Comparison of ENCODE assay signal across 8 mouse cellular contexts in genomic region chr4:148743414-148743844, GRCm38 (mm10).
DNase-seq lines count a peak whose midpoint lies in the region; ATAC-seq lines count a peak whose summit lies in the region.

No protein-coding gene starts in this region.

- no peak for DNase-seq in kidney, adult 18-20 months
- DNase-seq in left cerebral cortex, postnatal 10 days (ENCODE audit: extremely low spot score in 1 of 2, low spot score in 2 of 2): no peak
- DNase-seq in adrenal gland, postnatal 36 days: no peak

- no peak overlapping the region for H3K9ac ChIP-seq in kidney, embryonic 16.5 days (replicated peaks; ENCODE audit: low read length)
- 0 out of 2 replicates have a peak overlapping the region, but pooled peaks have one; percentile 65 for H3K9ac ChIP-seq in embryonic facial prominence, embryonic 13.5 days
- H3K9ac ChIP-seq in hindbrain, embryonic 15.5 days: no peak overlapping the region
- peak overlapping the region; percentile 73; the same call in 1 of the 2 replicates for H3K9ac ChIP-seq in neural tube, embryonic 13.5 days

- H3K4me2 ChIP-seq in kidney, embryonic 16.5 days (replicated peaks; ENCODE audit: low read depth, low read length): peak overlapping the region; percentile 91; the same call in 1 of the 2 replicates
- H3K4me2 ChIP-seq in embryonic facial prominence, embryonic 13.5 days: peak overlapping the region; percentile 83
- H3K4me2 ChIP-seq in hindbrain, embryonic 15.5 days: peak overlapping the region; percentile 94
- peak overlapping the region; percentile 79 for H3K4me2 ChIP-seq in neural tube, embryonic 13.5 days

- 24% methylated on average over 11 of the region's 11 CpGs for WGBS in kidney, embryonic 16.5 days
- 14% methylated on average over 11 of the region's 11 CpGs for WGBS in embryonic facial prominence, embryonic 13.5 days
- 16% methylated on average over 11 of the region's 11 CpGs for WGBS in hindbrain, embryonic 15.5 days
- WGBS in neural tube, embryonic 13.5 days: 15% methylated on average over 11 of the region's 11 CpGs

- no peaks in the 10 kb centered on the region for H3K9me3 ChIP-seq in kidney, embryonic 16.5 days (ENCODE audit: low read length)
- H3K9me3 ChIP-seq in embryonic facial prominence, embryonic 13.5 days: no peaks in the 10 kb centered on the region
- H3K9me3 ChIP-seq in hindbrain, embryonic 15.5 days: no peaks in the 10 kb centered on the region
- no peaks in the 10 kb centered on the region for H3K9me3 ChIP-seq in neural tube, embryonic 13.5 days

- peaks cover 16% of the 10 kb centered on the region for H3K4me1 ChIP-seq in kidney, embryonic 16.5 days (ENCODE audit: insufficient read depth, low read length)
- peaks cover 32% of the 10 kb centered on the region for H3K4me1 ChIP-seq in embryonic facial prominence, embryonic 13.5 days
- peaks cover 30% of the 10 kb centered on the region for H3K4me1 ChIP-seq in hindbrain, embryonic 15.5 days (replicated peaks)
- H3K4me1 ChIP-seq in neural tube, embryonic 13.5 days (replicated peaks): peaks cover 44% of the 10 kb centered on the region

- no peak overlapping the region for H3K27ac ChIP-seq in kidney, embryonic 16.5 days (ENCODE audit: low read length)
- H3K27ac ChIP-seq in embryonic facial prominence, embryonic 13.5 days: no peak overlapping the region
- H3K27ac ChIP-seq in hindbrain, embryonic 15.5 days (replicated peaks): 0 out of 2 replicates have a peak overlapping the region, but pooled peaks have one; percentile 33
- H3K27ac ChIP-seq in neural tube, embryonic 13.5 days (replicated peaks): peak overlapping the region; percentile 59

- H3K4me3 ChIP-seq in kidney, embryonic 16.5 days (ENCODE audit: low read length): no peak overlapping the region
- no peak overlapping the region for H3K4me3 ChIP-seq in embryonic facial prominence, embryonic 13.5 days
- H3K4me3 ChIP-seq in hindbrain, embryonic 15.5 days: no peak overlapping the region; the same call in 1 of the 2 replicates
- peak overlapping the region; percentile 44; the same call in 1 of the 2 replicates for H3K4me3 ChIP-seq in neural tube, embryonic 13.5 days

- H3K27me3 ChIP-seq in kidney, embryonic 16.5 days (ENCODE audit: insufficient read depth, low read length): 0 out of 2 replicates have a peak, but pooled peaks cover 8% of the 10 kb centered on the region
- peaks cover 70% of the 10 kb centered on the region for H3K27me3 ChIP-seq in embryonic facial prominence, embryonic 13.5 days
- peaks cover 25% of the 10 kb centered on the region for H3K27me3 ChIP-seq in hindbrain, embryonic 15.5 days
- peaks cover 40% of the 10 kb centered on the region for H3K27me3 ChIP-seq in neural tube, embryonic 13.5 days

- intact Hi-C loops in left cerebral cortex, postnatal 10 days (cut with DNase I): loop anchor here (5.0 kb wide), 1 partner anchor 329 kb away; no protein-coding TSS in a partner anchor

- no peaks in the 10 kb centered on the region for H3K36me3 ChIP-seq in kidney, embryonic 16.5 days (ENCODE audit: insufficient read depth, low read length)
- no peaks in the 10 kb centered on the region for H3K36me3 ChIP-seq in embryonic facial prominence, embryonic 13.5 days
- no peaks in the 10 kb centered on the region for H3K36me3 ChIP-seq in hindbrain, embryonic 15.5 days
- H3K36me3 ChIP-seq in neural tube, embryonic 13.5 days: no peaks in the 10 kb centered on the region

- no peak for ATAC-seq in kidney, embryonic 16.5 days (ENCODE audit: low FRiP score, low TSS enrichment)
- no peak for ATAC-seq in embryonic facial prominence, embryonic 13.5 days (ENCODE audit: insufficient number of reproducible peaks, insufficient read depth, low FRiP score, low TSS enrichment, low read depth)
- peak; percentile 28; the same call in 1 of the 2 replicates for ATAC-seq in hindbrain, embryonic 15.5 days (ENCODE audit: low FRiP score, low read depth)
- peak; percentile 5; the same call in 1 of the 2 replicates for ATAC-seq in neural tube, embryonic 13.5 days (ENCODE audit: low read depth)
- ATAC-seq in granulocyte monocyte progenitor cell, adult 5-6 weeks (replicated peaks; ENCODE audit: poor library complexity, severe bottlenecking): no peak

Comparison
In these comparisons a context has a peak if more than half of its experiments do, and no peak if none do; other contexts are left out.
1. ATAC-seq: peak in hindbrain, embryonic 15.5 days (single experiment) and neural tube, embryonic 13.5 days (single experiment); none in kidney, embryonic 16.5 days (single experiment), embryonic facial prominence, embryonic 13.5 days (single experiment) and granulocyte monocyte progenitor cell, adult 5-6 weeks (single experiment).
2. H3K27ac ChIP-seq: peak in hindbrain, embryonic 15.5 days (single experiment) and neural tube, embryonic 13.5 days (single experiment); none in kidney, embryonic 16.5 days (single experiment) and embryonic facial prominence, embryonic 13.5 days (single experiment).
3. H3K9ac ChIP-seq: peak in embryonic facial prominence, embryonic 13.5 days (single experiment) and neural tube, embryonic 13.5 days (single experiment); none in kidney, embryonic 16.5 days (single experiment) and hindbrain, embryonic 15.5 days (single experiment).
4. Peak in every context shown above with its lines, with median percentiles within 50 percentile points of each other: H3K4me2 ChIP-seq.